Comparison of ENCODE assay signal across 17 mouse cellular contexts in the genomic region with DNA sequence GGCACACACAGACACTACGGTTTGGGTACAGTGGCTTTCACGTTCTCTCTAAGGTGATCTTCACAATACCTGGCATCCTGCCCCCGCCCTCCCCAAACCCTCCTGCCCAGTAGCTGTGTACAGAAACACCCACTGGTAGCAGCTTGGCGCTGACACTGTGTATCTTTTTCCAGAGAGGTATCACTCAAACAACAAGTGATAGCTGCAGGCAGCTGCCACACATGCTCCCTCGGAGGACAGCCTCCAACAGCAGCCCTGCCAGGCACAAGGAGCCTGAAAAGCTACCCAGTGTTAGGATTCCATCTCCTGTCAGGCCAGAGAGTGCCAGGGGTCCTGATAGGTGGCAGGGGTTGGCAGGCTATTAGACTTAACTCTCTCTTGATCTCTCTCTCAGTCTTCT.
DNase-seq lines count a peak whose midpoint lies in the region; ATAC-seq lines count a peak whose summit lies in the region.
"Had no signal": no experiment of that assay in that cellular context is flagged by ENCODE, and none has a peak within 500 bp of the region (broad histone marks: within the 10 kb centered on the region; RNA-seq: fewer than 3 reads in every experiment).

No protein-coding gene starts in this region.

- ATAC-seq in midbrain, embryonic 15.5 days (replicated peaks): no peak
- ATAC-seq in midbrain, embryonic 14.5 days (ENCODE audit: low FRiP score, low TSS enrichment): no peak
- ATAC-seq in kidney, embryonic 16.5 days (ENCODE audit: low FRiP score, low TSS enrichment): no peak
- ATAC-seq: intestine, embryonic 16.5 days; liver, embryonic 12.5 days had no signal

- H3K4me2 ChIP-seq in midbrain, embryonic 15.5 days: no peak overlapping the region
- no peak overlapping the region for H3K4me2 ChIP-seq in midbrain, embryonic 14.5 days (ENCODE audit: low read length)
- H3K4me2 ChIP-seq in kidney, embryonic 16.5 days (replicated peaks; ENCODE audit: low read depth, low read length): no peak overlapping the region
- H3K4me2 ChIP-seq: liver, embryonic 12.5 days; lung, embryonic 14.5 days; midbrain, embryonic 11.5 days had no signal

- H3K27me3 ChIP-seq in midbrain, embryonic 15.5 days (replicated peaks): no peaks in the 10 kb centered on the region
- H3K27me3 ChIP-seq in midbrain, embryonic 14.5 days (ENCODE audit: control insufficient read depth, insufficient read depth, low read length): no peaks in the 10 kb centered on the region
- no peaks in the 10 kb centered on the region for H3K27me3 ChIP-seq in kidney, embryonic 16.5 days (ENCODE audit: insufficient read depth, low read length)
- H3K27me3 ChIP-seq: liver, embryonic 12.5 days had no signal

- H3K9ac ChIP-seq in midbrain, embryonic 15.5 days: no peak overlapping the region
- H3K9ac ChIP-seq in midbrain, embryonic 14.5 days (replicated peaks; ENCODE audit: low read length): no peak overlapping the region
- no peak overlapping the region for H3K9ac ChIP-seq in kidney, embryonic 16.5 days (replicated peaks; ENCODE audit: low read length)
- H3K9ac ChIP-seq: liver, embryonic 12.5 days; lung, embryonic 14.5 days had no signal

- no peaks in the 10 kb centered on the region for H3K9me3 ChIP-seq in midbrain, embryonic 15.5 days
- H3K9me3 ChIP-seq in midbrain, embryonic 14.5 days (ENCODE audit: control insufficient read depth, low read length): 0 out of 2 replicates have a peak, but pooled peaks cover 3% of the 10 kb centered on the region
- H3K9me3 ChIP-seq in kidney, embryonic 16.5 days (ENCODE audit: low read length): no peaks in the 10 kb centered on the region
- H3K9me3 ChIP-seq: liver, embryonic 12.5 days had no signal

- WGBS in midbrain, embryonic 15.5 days: 79% methylated on average over 5 of the region's 5 CpGs
- WGBS in midbrain, embryonic 14.5 days: 86% methylated on average over 5 of the region's 5 CpGs
- 79% methylated on average over 5 of the region's 5 CpGs for WGBS in kidney, embryonic 16.5 days

- H3K4me3 ChIP-seq in midbrain, embryonic 15.5 days: no peak overlapping the region
- H3K4me3 ChIP-seq in midbrain, embryonic 14.5 days (replicated peaks; ENCODE audit: low read depth, low read length): no peak overlapping the region
- H3K4me3 ChIP-seq in kidney, embryonic 16.5 days (ENCODE audit: low read length): no peak overlapping the region
- H3K4me3 ChIP-seq: left cerebral cortex, adult 2 months; liver, embryonic 12.5 days had no signal

- peaks cover 10% of the 10 kb centered on the region for H3K4me1 ChIP-seq in midbrain, embryonic 15.5 days
- peaks cover 10% of the 10 kb centered on the region; the same call in 1 of the 2 replicates for H3K4me1 ChIP-seq in midbrain, embryonic 14.5 days (ENCODE audit: control insufficient read depth, insufficient read depth, low read length)
- H3K4me1 ChIP-seq in kidney, embryonic 16.5 days (ENCODE audit: insufficient read depth, low read length): no peaks in the 10 kb centered on the region; the same call in 1 of the 2 replicates
- H3K4me1 ChIP-seq: liver, embryonic 12.5 days had no signal

- intact Hi-C loops in heart, postnatal 25 days (cut with DNase I): no loop called here
- intact Hi-C loops in heart, postnatal 10 days (cut with DNase I): loop anchor here (10.0 kb wide), 1 partner anchor 559 kb away; no protein-coding TSS in a partner anchor

- no peaks in the 10 kb centered on the region for H3K36me3 ChIP-seq in midbrain, embryonic 15.5 days (replicated peaks)
- H3K36me3 ChIP-seq in midbrain, embryonic 14.5 days (ENCODE audit: control insufficient read depth, insufficient read depth, low read length): no peaks in the 10 kb centered on the region
- no peaks in the 10 kb centered on the region for H3K36me3 ChIP-seq in kidney, embryonic 16.5 days (ENCODE audit: insufficient read depth, low read length)
- H3K36me3 ChIP-seq: liver, embryonic 12.5 days had no signal

- peak; percentile 36 to 42 for DNase-seq in heart, adult 18-20 months
- DNase-seq in heart, postnatal 25 days (ENCODE audit: low spot score): no peak
- no peak for DNase-seq in midbrain, embryonic 14.5 days
- peak; percentile 39 to 45 for DNase-seq in heart, postnatal 10 days
- DNase-seq in kidney, postnatal 25 days: no peak
- DNase-seq: adrenal gland, postnatal 25 days; cerebellum, adult 2 months; lung, embryonic 14.5 days; lung, postnatal 4 days; spleen, adult 18-20 months had no signal

- H3K27ac ChIP-seq in midbrain, embryonic 15.5 days: peak overlapping the region; percentile 24; the same call in 1 of the 2 replicates
- no peak overlapping the region for H3K27ac ChIP-seq in midbrain, embryonic 14.5 days (replicated peaks; ENCODE audit: low read depth, low read length)
- H3K27ac ChIP-seq in kidney, embryonic 16.5 days (ENCODE audit: low read length): no peak overlapping the region
- H3K27ac ChIP-seq: kidney, postnatal 0 days; left cerebral cortex, adult 2 months; liver, embryonic 12.5 days had no signal

Comparison
In these comparisons a context has a peak if more than half of its experiments do, and no peak if none do; other contexts are left out.
1. DNase-seq: peak in heart, adult 18-20 months (2 of 2) and heart, postnatal 10 days (2 of 2); none in heart, postnatal 25 days (single experiment), midbrain, embryonic 14.5 days (single experiment) and kidney, postnatal 25 days (0 of 2).